Mouse (Mus musculus): Measurements from ENCODE around the gene Klhdc8b. TPM values are rescaled to one million over a fixed set of nuclear protein-coding genes. Genes with fewer than 3 reads are reported as not detected.
A peak's percentile ranks its signal among the peaks of the same experiment; 100 is the strongest.

The Klhdc8b gene
- polyA plus RNA-seq, 1 experiment from 2014 or later = 86.8 TPM

DNA sequence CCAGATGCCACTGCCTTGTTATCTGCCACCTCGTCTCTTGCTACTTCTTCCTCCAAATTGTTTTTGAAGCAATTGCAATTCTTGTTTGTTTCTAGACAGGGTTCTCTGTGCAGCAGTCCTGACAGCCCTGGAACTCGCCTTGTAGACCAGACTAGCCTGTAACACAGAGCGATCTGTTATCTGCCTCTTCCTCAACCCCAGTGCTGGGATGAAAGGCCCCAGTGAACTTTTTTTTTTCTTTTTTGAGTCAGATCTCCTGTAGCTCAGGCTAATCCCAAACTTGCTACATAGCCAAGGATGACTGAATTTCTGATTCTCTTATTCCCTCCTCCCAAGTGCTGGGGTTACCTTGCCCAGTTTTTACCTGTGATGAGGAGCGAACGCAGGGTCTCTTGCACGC lies 7.0 kb downstream of the Klhdc8b start:
- Histone ChIP-seq H3K36me3 (peaks cover 3% of the 10 kb centered on the region; the same call in 1 of the 2 replicates), H3K4me1 (peaks cover 53% of the 10 kb centered on the region), H3K9me3 (no peaks in the 10 kb centered on the region), H3K27ac (no peak overlapping the region), H3K4me3 (no peak overlapping the region), H3K27me3 (ENCODE audit: insufficient read depth, poor library complexity, severe bottlenecking) (no peaks in the 10 kb centered on the region)
- WGBS = 78% methylated on average over 6 of the region's 6 CpGs
- DNase-seq (ENCODE audit: low spot score) = no peak

DNA sequence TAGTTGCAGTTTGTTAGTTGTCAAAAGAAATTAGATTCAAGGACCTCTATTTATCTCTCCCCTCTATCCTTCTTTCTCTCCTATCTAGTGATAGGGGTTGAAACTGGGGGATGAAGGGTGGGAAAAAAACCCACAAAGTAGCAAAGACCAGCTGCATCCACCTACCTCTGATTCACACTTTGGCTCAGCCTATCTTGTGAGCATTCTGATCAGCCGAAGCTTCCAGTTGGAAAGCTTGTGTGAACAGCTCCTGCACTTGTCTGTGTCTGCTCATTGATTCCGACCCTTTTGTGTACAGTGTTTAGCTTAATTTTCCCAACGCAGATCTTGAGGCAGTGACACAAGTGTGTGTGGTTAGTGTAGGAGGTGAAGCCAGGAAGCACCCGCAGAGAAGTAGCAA lies 7.9 kb downstream of the Klhdc8b start:
- H3K9me3 ChIP-seq = no peaks in the 10 kb centered on the region
- peaks cover 11% of the 10 kb centered on the region for H3K36me3 ChIP-seq
- peaks cover 63% of the 10 kb centered on the region for H3K4me1 ChIP-seq
- no peak overlapping the region for H3K4me3 ChIP-seq
- WGBS = 79% methylated on average over 4 of the region's 4 CpGs
- no peak for DNase-seq (ENCODE audit: low spot score)
- H3K27me3 ChIP-seq (ENCODE audit: insufficient read depth, poor library complexity, severe bottlenecking) = no peaks in the 10 kb centered on the region
- H3K27ac ChIP-seq = peak overlapping the region; percentile 95

DNA sequence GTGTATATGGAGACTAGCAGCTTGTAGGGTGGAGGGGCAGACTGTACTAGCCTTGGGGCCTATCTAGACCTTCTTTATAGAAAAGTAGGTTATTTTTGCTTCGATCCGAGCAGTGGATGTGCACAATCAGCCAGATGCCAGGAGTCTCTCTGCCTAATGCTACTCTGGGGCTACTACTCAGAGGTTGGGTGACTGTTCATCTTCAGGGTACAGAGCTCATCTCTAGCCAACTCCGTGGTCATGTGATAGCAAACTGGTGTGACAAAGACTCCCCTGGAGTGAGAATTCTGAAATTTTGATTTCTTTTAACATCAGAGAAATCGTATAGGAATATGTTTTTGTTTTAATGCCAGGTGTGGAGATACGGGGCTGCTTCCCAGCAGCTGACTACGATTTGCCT lies 8.5 kb downstream of the Klhdc8b start:
- WGBS = 47% methylated on average over 6 of the region's 6 CpGs
- peak overlapping the region; percentile 95 for H3K27ac ChIP-seq
- H3K4me3 ChIP-seq = peak overlapping the region; percentile 74
- peaks cover 64% of the 10 kb centered on the region for H3K4me1 ChIP-seq
- no peak for DNase-seq (ENCODE audit: low spot score)
- H3K9me3 ChIP-seq = no peaks in the 10 kb centered on the region
- H3K36me3 ChIP-seq = peaks cover 17% of the 10 kb centered on the region
- no peaks in the 10 kb centered on the region for H3K27me3 ChIP-seq (ENCODE audit: insufficient read depth, poor library complexity, severe bottlenecking)

DNA sequence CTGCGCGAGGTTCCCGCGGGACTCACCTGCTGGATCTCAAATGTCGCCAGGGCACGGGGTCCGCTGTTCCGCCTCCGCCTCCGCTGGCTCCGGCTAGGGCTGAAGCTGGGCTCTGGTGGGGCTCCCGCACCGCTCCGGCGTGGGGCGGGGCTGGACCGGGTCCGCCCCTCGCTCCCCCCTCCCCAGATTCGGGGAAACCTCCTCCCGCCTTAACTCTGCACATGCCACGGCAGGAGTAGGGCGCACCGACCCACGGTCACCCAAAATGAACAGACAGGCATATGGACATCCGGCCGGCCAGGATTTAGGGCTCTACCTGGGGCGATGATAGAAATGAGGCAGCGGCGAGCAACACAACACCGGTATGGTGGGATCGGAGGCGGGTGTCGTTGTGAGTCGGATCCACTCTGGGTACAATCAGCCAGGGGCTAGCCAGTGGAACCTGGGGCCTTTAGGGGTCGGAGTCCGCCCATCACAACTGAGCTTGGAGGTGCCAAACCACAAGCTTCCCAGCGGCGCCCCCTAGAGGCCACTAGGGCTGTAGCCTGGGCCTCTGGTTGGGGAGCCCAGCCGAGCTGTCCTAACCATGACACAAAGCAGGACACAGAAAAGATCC lies 9.0 kb downstream of the Klhdc8b start:
- H3K4me1 ChIP-seq = peaks cover 64% of the 10 kb centered on the region
- DNase-seq (ENCODE audit: low spot score) = peak; percentile 96
- H3K4me3 ChIP-seq = peak overlapping the region; percentile 74
- H3K27me3 ChIP-seq (ENCODE audit: insufficient read depth, poor library complexity, severe bottlenecking) = no peaks in the 10 kb centered on the region
- peaks cover 22% of the 10 kb centered on the region for H3K36me3 ChIP-seq
- WGBS = under 1% methylated on average over 40 of the region's 40 CpGs
- peak overlapping the region; percentile 95 for H3K27ac ChIP-seq
- no peaks in the 10 kb centered on the region for H3K9me3 ChIP-seq

DNA sequence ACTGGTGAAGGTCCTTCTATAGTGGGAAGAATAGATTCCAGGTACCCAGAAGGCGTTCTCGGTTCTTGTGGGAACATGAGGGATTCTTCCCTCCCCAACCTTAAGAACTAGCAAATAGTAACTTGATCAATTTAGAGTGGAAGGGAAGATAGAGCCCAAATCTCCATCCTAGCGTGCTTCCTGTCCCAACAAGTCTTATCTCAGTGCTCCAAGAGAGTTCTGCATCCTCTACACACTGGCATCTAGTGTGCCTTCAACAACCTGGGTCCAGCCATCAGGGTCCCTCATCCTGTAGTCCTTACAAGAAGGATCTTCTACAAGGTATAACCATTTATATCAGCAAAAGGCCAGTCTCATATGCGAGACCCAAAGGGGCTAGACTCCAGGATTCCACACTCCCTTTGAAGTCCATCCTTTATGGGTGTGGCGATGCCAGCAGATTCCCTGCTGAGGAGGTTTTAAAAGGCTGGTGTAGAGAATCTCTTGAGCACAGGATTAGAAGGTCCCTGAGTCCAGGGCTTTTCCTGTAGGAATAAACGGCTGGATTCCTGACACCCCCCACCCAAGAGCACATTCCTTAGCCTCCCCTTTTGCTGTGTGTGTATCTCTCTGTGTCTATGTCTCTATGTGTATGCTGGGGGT lies 9.7 kb downstream of the Klhdc8b start:
- Histone ChIP-seq H3K9me3 (no peaks in the 10 kb centered on the region), H3K4me3 (peak overlapping the region; percentile 74), H3K27me3 (ENCODE audit: insufficient read depth, poor library complexity, severe bottlenecking) (no peaks in the 10 kb centered on the region), H3K36me3 (peaks cover 23% of the 10 kb centered on the region), H3K4me1 (peaks cover 64% of the 10 kb centered on the region), H3K27ac (peak overlapping the region; percentile 95)
- no peak for DNase-seq (ENCODE audit: low spot score)
- 38% methylated on average over 6 of the region's 6 CpGs for WGBS

DNA sequence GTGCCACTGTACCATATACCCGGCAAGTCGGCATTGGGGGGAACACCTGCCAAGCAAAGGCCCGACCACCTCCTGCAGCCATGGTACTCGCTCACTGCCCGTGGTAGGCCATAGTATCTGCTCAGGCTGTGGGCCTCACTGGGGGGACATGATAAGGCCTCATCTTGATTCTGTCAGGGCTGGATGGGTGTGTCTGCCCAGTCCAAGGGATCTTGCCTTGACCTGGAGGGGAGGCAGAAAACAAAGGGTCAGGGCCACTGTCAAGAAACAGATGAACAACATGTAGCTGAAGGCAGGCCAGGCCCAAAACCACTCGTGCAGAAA lies 10.2 kb downstream of the Klhdc8b start:
- H3K36me3 ChIP-seq = peaks cover 23% of the 10 kb centered on the region
- peak overlapping the region; percentile 95 for H3K27ac ChIP-seq
- H3K4me1 ChIP-seq = peaks cover 61% of the 10 kb centered on the region
- WGBS = 53% methylated on average over 6 of the region's 6 CpGs
- H3K9me3 ChIP-seq = no peaks in the 10 kb centered on the region
- H3K4me3 ChIP-seq = peak overlapping the region; percentile 74
- DNase-seq (ENCODE audit: low spot score) = peak; percentile 84
- H3K27me3 ChIP-seq (ENCODE audit: insufficient read depth, poor library complexity, severe bottlenecking) = no peaks in the 10 kb centered on the region

DNA sequence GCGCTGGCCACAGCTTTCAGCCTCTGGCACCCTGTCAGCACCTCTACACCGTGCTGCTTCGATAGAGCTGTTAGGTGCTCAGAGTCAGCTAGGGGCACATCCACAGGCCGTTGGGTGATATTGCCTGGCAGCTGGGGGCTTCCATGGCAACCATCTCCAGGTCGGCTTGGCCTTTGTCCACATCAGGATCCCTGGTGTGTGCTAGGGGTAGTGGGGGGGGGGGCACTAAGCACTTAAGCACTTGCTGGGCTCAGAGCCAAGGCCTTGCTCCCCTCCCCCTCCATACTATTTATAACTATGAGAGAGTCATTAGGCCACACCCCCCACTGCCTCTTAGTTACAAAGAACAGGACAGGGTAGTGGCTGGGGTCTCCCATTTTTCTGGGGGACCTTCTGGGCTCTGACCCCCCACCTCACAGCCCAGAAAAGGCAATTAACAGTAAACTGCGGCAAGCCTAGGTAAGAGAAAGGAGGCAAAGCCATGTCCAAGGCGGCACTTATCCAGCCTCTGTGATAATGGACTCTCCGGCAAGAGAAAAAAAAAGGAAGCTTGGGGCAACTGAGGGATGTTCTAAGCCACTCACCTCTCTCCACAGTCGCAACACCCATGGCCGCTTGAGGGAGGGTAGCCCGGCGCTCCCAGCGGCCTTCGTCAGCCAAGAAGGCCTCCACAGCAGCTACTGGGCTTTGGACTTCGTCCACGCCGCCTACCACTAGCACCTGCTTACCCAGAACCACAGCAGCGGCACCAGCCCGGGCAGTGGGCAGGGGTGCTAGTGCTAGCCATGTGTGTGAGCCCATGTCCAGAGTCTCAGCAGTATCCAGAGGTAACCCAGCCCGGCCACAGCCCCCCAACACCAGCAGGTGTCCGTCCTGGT lies 10.8 kb downstream of the Klhdc8b start:
- 47% methylated on average over 21 of the region's 21 CpGs for WGBS
- no peaks in the 10 kb centered on the region for H3K27me3 ChIP-seq (ENCODE audit: insufficient read depth, poor library complexity, severe bottlenecking)
- H3K27ac ChIP-seq = peak overlapping the region; percentile 95
- peak; percentile 93 for DNase-seq (ENCODE audit: low spot score)
- H3K9me3 ChIP-seq = no peaks in the 10 kb centered on the region
- H3K36me3 ChIP-seq = peaks cover 23% of the 10 kb centered on the region
- peaks cover 60% of the 10 kb centered on the region for H3K4me1 ChIP-seq
- peak overlapping the region; percentile 74 for H3K4me3 ChIP-seq

DNA sequence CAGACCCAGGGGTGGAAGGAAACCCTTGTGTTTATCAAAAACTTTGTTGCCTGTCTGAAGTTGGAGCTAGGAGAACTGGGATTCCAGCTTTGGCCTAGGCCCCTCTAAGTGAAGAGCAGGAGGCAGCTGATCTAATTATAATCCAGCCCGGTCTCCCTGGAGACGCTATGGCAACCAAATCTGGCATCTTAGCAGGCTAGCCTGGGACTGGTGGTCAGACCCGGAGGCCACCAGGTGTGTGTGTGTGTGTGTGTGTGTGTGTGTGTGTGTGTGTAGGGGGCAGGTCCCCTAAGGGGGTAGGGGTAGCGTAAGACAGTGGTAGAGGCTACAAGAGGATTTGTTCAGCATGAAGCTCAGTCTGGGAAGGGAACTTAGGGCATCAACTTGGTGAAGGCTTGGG lies 11.5 kb downstream of the Klhdc8b start:
- Histone ChIP-seq H3K27ac (peak overlapping the region; percentile 95), H3K36me3 (peaks cover 22% of the 10 kb centered on the region), H3K4me3 (peak overlapping the region; percentile 74), H3K27me3 (ENCODE audit: insufficient read depth, poor library complexity, severe bottlenecking) (no peaks in the 10 kb centered on the region), H3K9me3 (no peaks in the 10 kb centered on the region), H3K4me1 (peaks cover 59% of the 10 kb centered on the region)
- peak; percentile 92 for DNase-seq (ENCODE audit: low spot score)
- WGBS = 38% methylated on average over 4 of the region's 4 CpGs

DNA sequence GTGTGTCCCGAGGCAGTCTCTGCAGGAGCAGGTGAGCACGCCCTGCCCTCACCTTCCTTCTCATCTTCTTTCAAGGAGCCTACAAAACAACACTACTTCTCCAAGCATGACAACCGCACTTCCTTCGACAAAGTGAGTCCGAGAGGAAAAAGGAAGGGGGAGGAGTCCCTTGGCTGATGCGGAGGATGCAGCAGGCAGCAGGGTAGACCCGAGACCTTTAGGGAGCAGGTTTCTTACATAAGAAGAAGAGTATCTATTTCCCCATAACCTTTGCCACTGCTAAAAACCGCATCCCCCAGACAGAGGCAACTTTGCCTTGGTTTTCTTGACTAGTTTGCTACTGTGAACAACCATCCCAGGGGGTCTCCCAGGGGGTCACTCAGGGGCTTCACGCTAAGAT lies 16.3 kb downstream of the Klhdc8b start:
- Histone ChIP-seq H3K27ac (no peak overlapping the region), H3K4me1 (peaks cover 34% of the 10 kb centered on the region), H3K9me3 (no peaks in the 10 kb centered on the region), H3K27me3 (ENCODE audit: insufficient read depth, poor library complexity, severe bottlenecking) (no peaks in the 10 kb centered on the region), H3K36me3 (peaks cover 20% of the 10 kb centered on the region), H3K4me3 (no peak overlapping the region)
- WGBS = 55% methylated on average over 9 of the region's 9 CpGs
- no peak for DNase-seq (ENCODE audit: low spot score)

DNA sequence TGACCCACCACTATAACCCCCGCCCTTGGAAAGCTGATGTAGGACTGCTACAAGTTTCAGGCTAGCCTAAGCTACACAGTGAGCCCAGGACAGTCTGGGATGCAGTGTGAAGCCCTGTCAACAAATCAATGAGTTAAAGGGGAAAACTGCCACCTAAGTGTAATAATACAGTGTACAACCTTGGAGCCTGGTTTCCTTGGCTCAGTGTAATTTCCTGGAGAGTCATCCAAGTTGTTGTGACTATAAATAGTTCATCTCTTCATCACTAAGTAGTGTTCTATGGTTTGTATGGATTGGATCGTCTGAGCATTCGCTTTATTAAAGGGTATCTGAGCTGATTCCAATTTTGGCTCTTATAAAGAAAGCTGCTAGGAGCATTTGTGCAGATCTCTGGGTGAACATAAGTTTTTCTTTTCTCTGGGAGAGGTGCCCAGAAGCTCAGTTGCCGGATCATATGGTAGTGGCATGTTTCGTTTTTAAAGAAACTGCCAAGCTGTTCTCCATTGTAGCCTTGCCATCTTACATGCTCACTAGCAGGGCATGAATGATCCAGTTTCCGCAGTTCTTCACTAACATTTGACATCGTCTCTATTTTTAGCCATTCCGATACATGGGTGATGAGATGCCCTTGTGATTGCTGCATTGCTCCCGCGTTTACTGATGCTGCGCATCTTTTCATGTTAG lies 20.0 kb downstream of the Klhdc8b start:
- 75% methylated on average over 11 of the region's 11 CpGs for WGBS
- H3K27ac ChIP-seq = no peak overlapping the region
- H3K4me1 ChIP-seq = peaks cover 20% of the 10 kb centered on the region; the same call in 1 of the 2 replicates
- DNase-seq (ENCODE audit: low spot score) = no peak
- no peaks in the 10 kb centered on the region for H3K9me3 ChIP-seq
- H3K27me3 ChIP-seq (ENCODE audit: insufficient read depth, poor library complexity, severe bottlenecking) = no peaks in the 10 kb centered on the region
- no peaks in the 10 kb centered on the region for H3K36me3 ChIP-seq
- H3K4me3 ChIP-seq = no peak overlapping the region

DNA sequence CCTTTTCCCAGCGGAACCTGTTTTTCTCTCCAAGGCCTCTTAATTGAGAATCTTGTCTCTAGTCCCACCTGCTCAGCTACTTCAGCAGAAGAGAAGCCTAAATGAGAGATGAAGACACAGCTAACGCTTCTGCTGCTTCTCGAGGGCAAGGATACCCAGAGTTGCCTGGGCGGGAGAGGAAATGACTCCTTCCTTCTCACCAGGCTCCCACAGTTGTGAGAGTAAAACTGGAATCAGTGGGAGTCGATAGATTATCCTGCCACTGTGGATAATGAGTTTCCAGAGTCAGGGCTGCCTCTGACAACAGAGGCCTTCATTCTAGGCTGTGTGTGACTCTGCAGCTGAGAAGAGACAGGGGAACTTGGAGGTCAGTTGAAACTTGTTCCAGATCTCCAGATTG lies 20.9 kb downstream of the Klhdc8b start:
- Histone ChIP-seq H3K9me3 (no peaks in the 10 kb centered on the region), H3K27me3 (ENCODE audit: insufficient read depth, poor library complexity, severe bottlenecking) (no peaks in the 10 kb centered on the region), H3K27ac (peak overlapping the region; percentile 18), H3K4me1 (peaks cover 15% of the 10 kb centered on the region; the same call in 1 of the 2 replicates), H3K4me3 (no peak overlapping the region), H3K36me3 (no peaks in the 10 kb centered on the region)
- peak; percentile 45 for DNase-seq (ENCODE audit: low spot score)
- 58% methylated on average over 5 of the region's 5 CpGs for WGBS

DNA sequence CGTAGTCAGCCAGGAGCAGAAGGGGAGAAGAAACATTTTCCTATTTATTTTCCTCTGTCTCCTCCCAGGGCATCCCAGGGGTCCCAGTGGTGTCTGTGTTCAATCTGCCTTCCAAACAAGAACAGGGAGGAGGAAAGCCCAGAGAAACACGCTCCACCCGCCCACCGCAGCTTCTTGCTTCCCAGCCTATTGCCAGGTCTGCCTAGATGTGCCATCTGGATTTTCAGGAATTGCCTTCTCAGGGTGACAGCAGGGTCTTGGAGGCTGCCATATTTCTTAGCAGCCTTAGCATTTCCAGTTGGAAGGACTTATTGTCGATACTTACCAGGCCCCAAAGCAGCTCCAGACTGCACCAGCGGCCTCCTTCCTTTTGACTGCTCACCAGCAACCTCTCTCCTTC lies 22.2 kb downstream of the Klhdc8b start:
- DNase-seq (ENCODE audit: low spot score) = no peak
- WGBS = 84% methylated on average over 6 of the region's 6 CpGs
- H3K9me3 ChIP-seq = no peaks in the 10 kb centered on the region
- no peaks in the 10 kb centered on the region for H3K36me3 ChIP-seq
- no peaks in the 10 kb centered on the region for H3K27me3 ChIP-seq (ENCODE audit: insufficient read depth, poor library complexity, severe bottlenecking)
- no peak overlapping the region for H3K27ac ChIP-seq
- no peak overlapping the region for H3K4me3 ChIP-seq
- H3K4me1 ChIP-seq = peaks cover 14% of the 10 kb centered on the region; the same call in 1 of the 2 replicates

Data from heart, embryonic 10.5 days (tissue).